Mouse (Mus musculus): ENCODE measurements around the gene C1qtnf7.

Gene C1qtnf7

GRCm38 (mm10) chr5:43608073-43608472 lies 92.7 kb downstream of the C1qtnf7 start:
- no peak for DNase-seq (ENCODE audit: low read depth, low spot score)

GRCm38 (mm10) chr5:43609760-43610159 lies 94.4 kb downstream of the C1qtnf7 start:
- no peak for DNase-seq (ENCODE audit: low read depth, low spot score)

- no peak for DNase-seq (ENCODE audit: low read depth, low spot score)
Observed at GRCm38 (mm10) chr5:43621575-43622299, 106.4 kb downstream of the C1qtnf7 start.

DNA sequence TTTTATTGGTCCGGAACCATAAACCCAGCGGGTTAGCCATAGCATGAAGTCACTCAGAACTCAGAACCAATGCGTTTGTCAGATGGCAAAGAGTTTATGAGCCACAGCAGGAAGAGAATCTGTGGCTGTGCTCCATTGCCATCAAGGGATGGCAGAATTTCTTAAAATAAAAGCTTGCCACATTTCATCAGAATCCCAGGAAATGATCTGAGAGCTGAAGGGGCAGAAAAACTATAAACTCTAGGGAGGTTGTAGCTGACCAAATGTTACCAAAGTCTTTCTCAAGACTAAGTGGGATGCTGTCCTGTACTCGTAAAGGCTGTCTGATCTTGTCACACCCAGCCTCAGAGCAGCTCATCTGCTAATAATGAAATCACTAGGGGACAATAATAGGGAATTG lies 110.1 kb downstream of the C1qtnf7 start:
- DNase-seq (ENCODE audit: low read depth, low spot score), result no peak

- DNase-seq (ENCODE audit: low read depth, low spot score), result no peak
Observed at GRCm38 (mm10) chr5:43634071-43634601, 118.8 kb downstream of the C1qtnf7 start.

GRCm38 (mm10) chr5:43634602-43635081 lies 119.3 kb downstream of the C1qtnf7 start:
- DNase-seq (ENCODE audit: low read depth, low spot score), result no peak

- no peak for DNase-seq (ENCODE audit: low read depth, low spot score)
Observed at GRCm38 (mm10) chr5:43645020-43645419, 129.7 kb downstream of the C1qtnf7 start.

DNA sequence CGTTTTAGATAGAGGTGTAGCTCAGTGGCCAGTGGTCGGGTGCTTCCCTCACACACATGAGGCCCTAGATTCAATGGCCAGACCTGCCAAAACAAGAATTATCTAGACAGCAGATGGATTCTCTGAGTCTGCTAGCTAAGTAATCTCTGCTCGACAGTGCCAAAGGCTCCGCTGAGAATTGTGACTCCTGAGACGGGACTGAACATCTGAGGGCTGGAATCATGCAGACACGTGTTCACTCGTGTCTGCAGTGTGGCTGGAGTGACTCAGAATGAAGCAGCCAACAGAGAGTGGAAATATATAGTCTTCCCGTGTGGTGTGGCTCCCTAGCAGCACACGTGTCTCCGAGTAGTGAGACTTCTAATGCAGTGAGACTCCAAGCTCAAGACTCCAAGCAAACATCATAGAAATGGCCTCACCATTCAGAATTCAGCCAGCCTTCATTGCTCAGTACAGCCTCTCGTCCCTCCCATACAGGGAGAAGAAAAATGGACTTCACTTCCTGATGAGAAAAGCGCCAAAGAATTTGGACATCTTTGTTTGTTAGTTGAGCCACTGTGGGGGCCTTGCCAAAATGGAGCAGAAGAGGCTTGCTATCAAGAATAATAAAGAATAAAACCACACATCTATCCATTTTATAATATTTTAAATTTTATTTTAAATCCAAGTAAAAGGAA lies 131.9 kb downstream of the C1qtnf7 start:
- DNase-seq (ENCODE audit: low read depth, low spot score), result no peak

DNA sequence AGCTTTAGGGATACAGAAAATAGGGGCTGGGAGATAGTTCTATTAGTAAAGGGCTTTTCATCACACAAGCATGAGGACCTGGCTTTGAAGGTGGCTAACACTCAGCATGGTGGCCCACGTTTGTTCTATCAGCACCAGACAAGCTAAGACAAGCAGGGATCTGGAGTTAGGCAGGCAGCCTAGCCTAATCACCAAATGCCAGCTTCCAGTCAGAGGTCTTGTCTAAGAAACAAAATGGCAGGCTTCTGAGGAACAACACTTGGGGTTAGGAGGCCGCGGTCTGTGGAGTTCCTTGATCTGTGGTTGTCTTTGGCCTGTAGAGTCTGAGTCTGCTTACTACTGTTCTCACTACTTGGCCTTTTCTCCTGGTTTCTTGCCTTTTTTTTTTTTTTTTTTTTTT lies 146.2 kb downstream of the C1qtnf7 start:
- no peak for DNase-seq (ENCODE audit: low read depth, low spot score)

DNA sequence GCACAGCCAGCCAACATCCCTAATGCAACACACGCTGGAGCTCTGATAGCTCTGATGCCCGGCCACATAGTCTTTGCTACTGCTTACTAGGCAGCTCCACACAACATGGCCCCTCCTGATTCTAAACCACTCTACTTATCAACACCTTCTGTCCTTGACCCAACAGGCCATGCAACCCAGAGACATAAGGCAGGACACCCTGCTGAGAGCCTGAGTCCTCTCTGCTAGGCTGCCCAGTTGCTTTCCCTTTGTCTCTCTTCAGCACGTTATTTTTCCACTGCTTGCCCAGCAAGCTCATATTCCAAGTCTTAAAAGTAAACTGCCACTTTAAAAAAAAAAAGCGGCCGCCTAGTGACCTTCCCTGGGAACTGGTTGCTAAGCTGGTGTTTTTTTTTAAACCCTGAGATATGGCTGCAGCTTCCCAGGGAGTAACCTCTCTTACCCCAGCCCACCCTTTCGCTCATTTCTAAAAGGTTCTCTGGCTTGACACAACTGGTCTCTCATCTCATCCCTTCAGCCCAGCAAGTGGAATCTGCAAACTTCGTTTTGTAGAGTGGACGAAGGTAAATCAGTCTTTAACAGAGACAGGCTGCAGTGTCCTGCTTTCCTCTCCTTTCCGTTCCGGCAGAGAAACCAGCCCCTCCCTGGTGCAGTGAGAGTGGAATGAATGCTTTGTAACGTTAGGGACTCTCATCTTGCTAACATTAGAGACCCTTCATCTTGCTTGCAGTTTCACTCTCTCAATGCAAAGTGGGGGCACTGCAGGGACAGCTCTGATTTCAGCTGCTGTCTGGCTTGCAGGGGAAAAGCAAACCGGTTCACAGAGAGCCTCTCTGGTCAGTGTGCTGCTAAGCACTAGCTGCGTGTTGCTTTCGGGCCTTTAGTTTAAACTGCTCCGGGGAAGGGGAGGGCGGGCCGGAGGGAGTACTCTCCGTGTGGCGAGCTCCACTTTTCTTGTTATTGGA lies 146.9 kb downstream of the C1qtnf7 start, which contains the start of gene Cc2d2a:
Gene Cc2d2a, plus strand, starts transcription at position 350 of the 965 bp plus-strand sequence.
- no peak for DNase-seq (ENCODE audit: low read depth, low spot score)

DNA sequence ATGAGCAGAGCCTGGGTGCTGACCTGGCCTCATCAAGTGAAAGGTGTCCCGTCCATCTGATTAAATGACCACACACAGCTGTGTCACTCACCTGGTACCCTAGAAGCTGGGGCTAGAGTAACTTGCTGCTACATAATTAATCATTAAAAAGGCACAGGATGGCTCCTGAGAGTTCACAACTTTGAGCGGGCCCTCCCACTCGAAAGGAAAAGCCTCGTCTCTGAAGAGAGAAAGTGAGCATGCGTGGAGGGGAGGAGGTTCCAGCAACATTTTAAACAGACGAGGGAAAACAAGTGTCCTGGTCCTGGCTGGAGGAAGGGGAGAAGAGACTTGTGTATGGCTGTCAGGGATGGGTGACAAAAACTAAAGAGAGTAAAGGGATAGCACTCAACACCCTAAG lies 148.2 kb downstream of the C1qtnf7 start:
- DNase-seq (ENCODE audit: low read depth, low spot score), result no peak

GRCm38 (mm10) chr5:43665144-43665543 lies 149.8 kb downstream of the C1qtnf7 start:
- no peak for DNase-seq (ENCODE audit: low read depth, low spot score)
